Mouse (Mus musculus): ENCODE data around the gene Desi2.
"Not testable (repeated sequence)": the region's sequence is repeated elsewhere in the genome, so short reads cannot be mapped to it uniquely, and the experiment has no call there.

The Desi2 gene

DNA sequence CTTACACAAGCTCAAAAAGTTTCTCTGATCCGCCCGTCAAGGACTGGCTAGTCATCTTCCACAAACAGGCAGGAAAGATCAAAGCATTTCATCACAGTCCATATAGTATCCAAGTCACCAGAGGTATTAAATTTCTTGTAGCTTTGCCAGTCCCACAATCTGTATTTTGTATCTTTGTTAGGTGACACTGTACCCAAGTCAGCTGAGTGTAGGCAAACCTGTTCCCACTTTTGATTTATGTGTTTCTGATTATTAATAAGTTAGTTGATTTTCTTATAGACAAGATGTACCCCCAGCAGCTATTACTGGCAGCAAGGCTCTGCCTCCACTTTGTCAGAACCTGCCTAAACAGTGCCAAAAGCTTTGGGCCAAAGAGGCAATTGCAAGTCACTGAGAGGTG is 71.6 kb downstream of the Desi2 start:
- no peak for DNase-seq (ENCODE audit: low read depth)

DNA sequence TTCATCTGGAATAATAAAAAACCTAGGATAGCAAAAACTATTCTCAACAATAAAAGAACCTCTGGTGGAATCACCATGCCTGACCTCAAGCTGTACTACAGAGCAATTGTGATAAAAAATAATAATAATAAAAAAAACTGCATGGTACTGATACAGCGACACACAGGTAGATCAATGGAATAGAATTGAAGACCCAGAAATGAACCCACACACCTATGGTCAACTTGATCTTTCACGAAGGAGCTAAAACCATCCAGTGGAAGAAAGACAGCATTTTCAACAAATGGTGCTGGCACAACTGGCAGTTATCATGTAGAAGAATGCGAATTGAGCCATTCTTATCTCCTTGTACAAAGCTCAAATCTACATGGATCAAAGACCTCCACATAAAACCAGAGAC is 78.2 kb downstream of the Desi2 start:
- not testable (repeated sequence) for DNase-seq (ENCODE audit: low read depth)

DNA sequence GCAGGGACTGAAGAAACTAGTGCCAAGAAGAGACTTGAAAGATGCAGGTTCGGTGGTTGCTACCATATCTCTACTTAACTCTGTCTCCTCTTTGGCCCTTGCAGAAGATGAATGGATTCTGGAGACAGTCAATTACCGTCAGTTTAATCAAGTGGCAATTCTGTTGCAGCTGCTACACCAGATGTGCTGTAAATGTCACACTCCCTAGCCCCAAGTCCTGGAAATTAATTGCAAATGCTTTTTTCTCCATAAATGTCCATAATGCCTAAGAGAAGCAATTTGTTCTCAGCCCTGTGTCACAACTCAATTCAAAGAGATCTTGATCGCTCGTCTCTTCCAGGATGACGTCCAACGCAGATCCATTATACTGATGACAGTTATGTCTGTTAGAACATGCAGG is 83.4 kb downstream of the Desi2 start:
- DNase-seq (ENCODE audit: low read depth), result no peak

DNA sequence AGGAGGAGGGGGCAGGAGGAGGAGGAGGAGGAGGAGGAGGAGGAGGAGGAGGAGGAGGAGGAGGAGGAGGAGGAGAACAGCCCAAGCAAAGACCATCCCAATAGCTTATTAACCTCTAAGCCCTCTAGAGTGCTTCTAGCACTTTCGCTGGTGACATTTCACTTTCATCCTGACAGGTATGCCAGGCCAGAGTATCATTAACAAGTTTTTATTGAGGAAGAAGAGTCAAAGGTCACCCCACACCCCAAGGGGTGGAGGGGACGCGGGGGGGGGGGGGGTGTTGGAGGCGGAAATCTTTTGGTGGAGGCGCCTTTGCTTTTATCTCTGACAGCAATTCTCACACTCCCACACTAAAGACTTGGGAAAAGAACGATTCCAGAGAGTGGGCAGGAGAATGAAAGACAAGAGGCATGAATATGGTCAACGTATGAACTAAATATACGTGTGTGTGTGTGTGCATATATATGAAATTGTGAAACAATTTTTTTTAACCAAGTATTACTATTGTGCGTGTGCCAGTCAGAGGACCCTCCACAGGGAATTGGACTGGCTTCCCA is 88.0 kb downstream of the Desi2 start:
- DNase-seq (ENCODE audit: low read depth), result no peak

DNA sequence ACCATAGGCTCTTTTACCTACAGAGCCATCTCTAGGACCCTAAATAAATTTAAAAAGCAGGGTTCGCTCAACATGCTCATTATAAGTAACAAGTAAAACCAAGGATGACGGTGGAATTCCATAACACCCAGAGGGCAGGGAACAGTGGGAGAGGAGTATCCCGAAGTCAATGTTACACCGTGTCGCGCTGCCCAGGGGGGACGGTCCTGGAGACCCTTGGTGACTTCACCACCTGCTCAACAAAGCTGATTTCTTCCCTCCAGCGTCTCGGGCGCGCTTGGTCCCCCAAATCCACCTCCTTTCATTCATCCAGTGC is 88.5 kb downstream of the Desi2 start:
- no peak for DNase-seq (ENCODE audit: low read depth)

DNA sequence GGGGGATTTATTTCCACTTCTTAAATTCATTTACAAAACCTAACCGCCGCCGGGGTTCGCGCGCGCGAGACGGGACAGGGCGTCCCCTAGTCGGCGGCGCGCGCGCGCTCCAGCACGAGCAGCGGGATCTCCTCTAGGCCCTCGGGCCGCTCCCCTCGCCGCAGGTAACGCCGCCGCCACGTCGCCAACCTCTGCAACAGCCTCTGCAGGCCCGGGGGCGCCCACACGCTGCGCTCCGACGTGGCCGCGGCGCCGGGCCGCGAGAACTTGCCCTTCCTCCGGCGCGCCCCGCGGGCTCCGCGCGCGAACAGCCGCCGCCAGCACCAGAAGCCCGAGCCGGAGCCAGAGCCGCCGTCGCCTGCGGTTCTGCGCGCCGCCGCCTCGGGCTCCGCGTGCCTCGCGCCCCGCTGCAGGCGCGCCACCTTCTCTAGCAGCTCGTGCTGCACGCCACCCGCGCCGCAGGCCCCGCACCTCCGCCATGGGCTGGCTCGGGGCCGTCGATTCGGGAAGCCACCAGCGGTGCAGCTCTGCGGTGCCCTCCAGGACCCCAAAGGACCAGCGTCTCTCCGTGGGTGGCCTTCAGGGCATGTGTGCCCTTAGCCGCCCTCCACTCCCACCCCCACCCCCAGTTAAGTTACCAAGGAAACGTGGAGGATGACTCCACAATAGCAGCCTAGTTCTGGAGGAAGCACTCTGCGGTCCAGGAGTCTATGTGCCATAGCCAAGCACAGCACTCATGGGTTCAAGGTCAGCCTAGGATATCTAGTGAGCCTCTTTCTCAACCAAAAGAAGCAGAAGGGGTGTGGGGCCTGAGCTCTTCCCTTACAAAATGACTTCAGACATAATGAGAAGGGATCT is 89.1 kb downstream of the Desi2 start:
- DNase-seq (ENCODE audit: low read depth), result no peak

DNA sequence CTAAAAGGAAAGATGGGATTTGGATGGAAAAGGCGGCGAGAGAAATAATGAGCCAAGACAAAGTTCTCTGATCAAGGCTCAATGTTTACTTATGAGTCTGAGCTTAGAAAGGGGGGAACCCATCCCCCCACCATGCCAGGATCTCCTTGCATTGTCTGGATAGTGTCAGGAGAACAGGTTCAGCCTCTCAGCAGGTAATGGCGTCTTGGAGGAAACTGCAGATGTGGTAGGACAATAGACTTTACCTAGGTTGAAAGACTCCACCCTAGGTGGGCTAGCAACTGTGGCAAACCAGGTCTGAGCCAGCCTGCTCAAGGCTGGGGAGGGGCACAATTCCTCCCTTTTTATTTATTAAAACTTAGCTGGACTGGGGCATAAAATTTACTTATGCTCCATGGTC is 96.1 kb downstream of the Desi2 start:
- DNase-seq (ENCODE audit: low read depth), result not testable (repeated sequence)

DNA sequence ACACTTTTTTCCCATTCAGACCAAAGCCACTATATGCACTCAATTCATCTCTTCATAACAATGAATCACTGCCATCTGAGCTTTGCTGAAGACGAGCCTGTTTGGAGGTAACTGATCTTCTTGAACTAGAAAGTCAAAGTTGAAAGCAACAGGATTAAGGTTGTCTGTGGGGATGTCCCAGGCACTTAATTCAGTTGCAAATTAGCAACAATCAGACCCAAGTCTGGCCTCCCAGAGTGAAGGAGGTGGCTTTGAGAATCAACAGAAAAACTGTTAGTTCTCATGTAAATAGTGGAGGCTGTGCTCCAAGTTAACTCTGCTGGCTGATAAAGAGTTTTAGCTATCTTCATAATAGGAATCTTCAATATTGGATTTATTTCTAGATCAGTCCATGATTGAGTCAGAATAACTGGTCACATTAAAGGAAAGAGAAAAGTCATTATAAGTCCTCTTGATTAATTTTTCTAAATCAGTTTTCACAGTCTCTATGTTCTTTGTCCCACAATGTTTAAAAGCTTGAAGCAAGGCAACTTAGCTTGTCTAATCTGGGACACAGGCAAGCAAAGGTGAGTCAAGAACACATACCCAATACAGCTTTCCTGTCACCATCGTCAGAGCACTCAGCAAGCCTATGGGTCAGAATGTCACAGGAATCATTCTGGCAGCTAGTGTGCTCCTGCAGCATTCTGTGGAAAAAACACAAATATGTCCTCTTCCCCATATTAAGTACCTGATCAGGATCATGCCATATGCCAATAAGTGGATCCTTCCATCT is 96.9 kb downstream of the Desi2 start:
- DNase-seq (ENCODE audit: low read depth), result no peak

DNA sequence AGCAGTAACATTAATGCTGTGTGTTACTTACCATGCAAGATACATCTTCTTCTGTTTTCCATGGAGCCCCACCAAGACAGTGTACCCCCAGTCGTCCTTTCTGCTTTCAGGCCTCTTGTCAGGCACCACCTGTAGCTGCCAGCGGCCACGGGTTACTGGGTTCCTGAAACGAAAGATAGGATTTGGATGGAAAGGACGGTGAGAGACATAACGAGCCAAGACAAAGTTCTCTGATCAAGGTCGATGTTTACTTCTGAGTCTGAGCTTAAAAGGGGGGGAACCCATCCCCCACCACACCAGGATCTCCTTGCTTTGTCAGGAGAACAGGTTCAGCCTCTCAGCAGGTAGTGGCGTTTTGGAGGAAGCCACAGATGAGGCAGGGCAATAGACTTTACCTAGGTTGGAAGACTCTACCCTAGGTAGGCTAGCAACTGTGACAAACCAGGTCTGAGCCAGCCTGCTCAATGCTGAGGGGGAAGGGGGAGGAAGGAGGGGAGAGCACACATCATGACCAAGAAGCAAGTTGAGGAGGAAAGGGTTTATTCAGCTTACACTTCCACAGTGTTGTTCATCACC is 100.5 kb downstream of the Desi2 start:
- DNase-seq (ENCODE audit: low read depth), result no peak

DNA sequence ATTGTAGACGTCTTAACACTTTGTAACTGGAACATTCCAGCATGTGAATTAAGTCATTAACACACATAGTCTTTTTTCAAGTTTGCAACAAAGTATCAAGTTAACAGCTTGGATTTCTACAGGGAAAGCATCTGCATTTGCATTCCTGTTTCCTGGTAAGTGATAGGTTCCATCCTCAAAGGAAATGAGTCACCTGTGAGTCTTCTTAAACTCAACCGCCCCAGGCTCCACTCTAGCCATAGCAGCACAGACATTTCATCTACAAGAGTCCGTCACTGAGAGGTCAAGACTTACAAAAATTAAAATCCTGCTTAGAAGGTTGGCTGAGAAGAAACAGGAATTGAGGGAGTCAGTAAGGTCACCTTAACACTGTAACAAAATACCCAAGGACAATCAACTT is 104.5 kb downstream of the Desi2 start:
- DNase-seq (ENCODE audit: low read depth), result no peak

DNA sequence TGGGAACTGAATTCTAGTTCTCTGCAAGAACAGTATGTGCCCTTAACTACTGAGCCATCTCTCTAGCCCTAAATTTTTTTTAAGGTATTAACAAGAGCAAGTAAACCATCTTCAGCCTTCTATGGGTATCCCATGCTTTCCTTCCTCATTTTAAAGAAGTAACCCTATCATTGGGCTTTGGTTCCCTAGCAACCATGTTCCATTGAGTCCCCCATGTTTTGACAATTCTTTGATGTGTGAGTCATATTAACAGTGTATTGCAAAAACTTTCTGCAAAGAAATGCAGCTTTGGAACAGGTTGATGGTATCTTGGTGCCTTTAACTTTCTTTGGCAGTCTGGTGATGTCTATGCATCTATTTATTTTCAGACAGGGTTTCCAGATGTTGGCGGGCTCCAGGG is 106.8 kb downstream of the Desi2 start:
- DNase-seq (ENCODE audit: low read depth), result no peak

DNA sequence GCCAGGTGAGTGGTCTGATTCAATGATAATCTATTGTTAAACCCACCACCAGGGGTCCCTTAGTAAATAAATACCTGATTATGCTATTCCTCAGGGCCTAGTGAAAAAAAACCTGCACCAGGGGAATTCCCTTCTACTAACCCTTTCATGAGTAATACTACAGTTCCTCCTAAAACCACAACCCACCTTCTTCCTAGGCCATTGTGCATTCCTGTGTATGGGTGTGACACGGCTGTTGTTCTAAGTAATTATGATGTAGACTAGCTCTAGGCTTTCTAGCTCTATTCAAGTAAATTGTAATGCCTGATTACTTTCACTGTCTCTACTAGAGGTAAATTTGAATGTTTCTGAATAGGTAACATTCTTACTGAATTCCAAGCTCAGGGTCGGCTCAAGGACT is 114.0 kb downstream of the Desi2 start:
- DNase-seq (ENCODE audit: low read depth), result not testable (repeated sequence)

DNA sequence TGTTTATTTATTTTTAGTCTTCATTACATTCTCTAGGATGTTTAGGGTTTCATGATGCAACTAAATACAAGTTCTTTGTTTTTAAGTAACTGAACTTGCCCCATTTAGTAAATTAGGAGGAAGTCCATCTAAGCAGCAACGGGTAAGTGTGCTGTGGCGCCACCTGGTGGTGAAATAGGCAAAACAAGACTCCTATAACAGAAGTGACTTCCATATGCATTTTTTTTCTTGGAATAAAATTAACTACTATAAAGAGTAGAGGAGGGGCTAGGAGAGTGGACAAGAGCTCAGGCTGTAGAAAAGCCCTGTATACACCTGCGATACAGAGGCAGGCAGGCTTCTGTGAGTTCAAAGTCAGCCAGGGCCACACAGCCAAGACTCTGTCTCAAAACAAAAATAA is 116.2 kb downstream of the Desi2 start:
- peak; percentile 68 for DNase-seq (ENCODE audit: low read depth)
